Mouse (Mus musculus) limb, embryonic 15.5 days (tissue): ENCODE data around the gene Ano6. TPM values are rescaled to one million over a fixed set of nuclear protein-coding genes. Genes with fewer than 3 reads are reported as not detected.

Source experiments
- ATAC-seq: fragments of 200-750 bp; cut with Nextera tagmentation; 2 replicates; pipeline ENCODE4 v1.8.0; 2017; ENCODE audit warnings: low read depth, moderate TSS enrichment; ENCODE audit not compliant: insufficient number of reproducible peaks, low FRiP score, low TSS enrichment
- H3K27ac ChIP-seq: fragments of 300-500 bp; sonication (generic); 2 replicates; pipeline ENCODE4 v1.5.1; 2015; ENCODE audit warnings: moderate library complexity, mild to moderate bottlenecking, inconsistent platforms
- H3K27me3 ChIP-seq: fragments of 300-500 bp; sonication (generic); 2 replicates; pipeline ENCODE4 v1.6.1; 2015; ENCODE audit warnings: inconsistent platforms
- H3K36me3 ChIP-seq: fragments of 300-500 bp; sonication (generic); 2 replicates; pipeline ENCODE4 v1.6.1; 2015; ENCODE audit warnings: inconsistent platforms
- H3K4me1 ChIP-seq: fragments of 300-500 bp; sonication (generic); 2 replicates; pipeline ENCODE4 v1.6.1; 2015; ENCODE audit warnings: inconsistent platforms
- H3K4me2 ChIP-seq: fragments of 300-500 bp; sonication (generic); 2 replicates; pipeline ENCODE4 v1.6.1; 2015; ENCODE audit warnings: mild to moderate bottlenecking, inconsistent platforms
- H3K4me3 ChIP-seq: fragments of 300-500 bp; sonication (generic); 2 replicates; pipeline ENCODE4 v1.5.1; 2015; ENCODE audit warnings: mild to moderate bottlenecking, inconsistent platforms
- H3K9ac ChIP-seq: fragments of 300-500 bp; sonication (generic); 2 replicates; pipeline ENCODE4 v1.6.1; 2015; ENCODE audit warnings: inconsistent platforms
- H3K9me3 ChIP-seq: fragments of 300-500 bp; sonication (generic); 2 replicates; pipeline ENCODE4 v1.6.1; 2016; ENCODE audit warnings: inconsistent platforms
- WGBS: fragments of 180-500 bp; shearing (Covaris S2); methylation state at CpG from one replicate; pipeline ENCODE4 v1.1.7; 2015; 5-methylcytosine and 5-hydroxymethylcytosine counted together
- polyA plus RNA-seq: library from polyadenylated mRNA; unstranded; fragments of >200 nt; fragmentation: Nextera tagmentation; extraction: Ambion mirVana; gene quantifications from 2 replicates; pipeline ENCODE4 v1.2.1, GENCODE M21; 2015

The Ano6 gene
- polyA plus RNA-seq, 1 experiment from 2014 or later, result 50.3 TPM

DNA sequence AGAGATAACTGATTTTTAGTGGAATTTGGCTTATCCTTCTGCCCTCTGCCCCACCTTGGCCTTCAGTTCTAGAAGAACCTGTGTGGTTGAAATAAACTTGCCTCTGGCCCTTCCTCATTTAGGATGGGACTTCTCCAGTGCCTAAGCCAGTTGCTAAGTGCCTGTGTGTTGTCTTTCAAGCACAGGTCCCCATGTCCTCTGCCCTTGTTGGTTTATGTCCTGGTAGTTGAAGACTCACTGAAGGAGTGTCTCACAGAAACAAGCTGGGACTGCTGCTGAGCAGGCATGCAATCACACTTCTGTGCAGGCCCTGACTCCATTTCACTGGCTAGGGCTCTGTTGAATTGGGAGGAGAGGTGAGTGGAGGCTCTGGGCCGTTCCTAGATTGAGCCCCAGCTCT, 46.9 kb downstream of the Ano6 start:
- ATAC-seq, result no peak
- no peak overlapping the region for H3K27ac ChIP-seq
- H3K4me1 ChIP-seq, result peaks cover 37% of the 10 kb centered on the region
- H3K4me3 ChIP-seq, result no peak overlapping the region
- WGBS, result 50% methylated on average over 1 of the region's 1 CpGs
- no peaks in the 10 kb centered on the region for H3K36me3 ChIP-seq
- no peaks in the 10 kb centered on the region for H3K9me3 ChIP-seq
- no peak overlapping the region for H3K4me2 ChIP-seq
- H3K9ac ChIP-seq, result no peak overlapping the region
- no peaks in the 10 kb centered on the region for H3K27me3 ChIP-seq

DNA sequence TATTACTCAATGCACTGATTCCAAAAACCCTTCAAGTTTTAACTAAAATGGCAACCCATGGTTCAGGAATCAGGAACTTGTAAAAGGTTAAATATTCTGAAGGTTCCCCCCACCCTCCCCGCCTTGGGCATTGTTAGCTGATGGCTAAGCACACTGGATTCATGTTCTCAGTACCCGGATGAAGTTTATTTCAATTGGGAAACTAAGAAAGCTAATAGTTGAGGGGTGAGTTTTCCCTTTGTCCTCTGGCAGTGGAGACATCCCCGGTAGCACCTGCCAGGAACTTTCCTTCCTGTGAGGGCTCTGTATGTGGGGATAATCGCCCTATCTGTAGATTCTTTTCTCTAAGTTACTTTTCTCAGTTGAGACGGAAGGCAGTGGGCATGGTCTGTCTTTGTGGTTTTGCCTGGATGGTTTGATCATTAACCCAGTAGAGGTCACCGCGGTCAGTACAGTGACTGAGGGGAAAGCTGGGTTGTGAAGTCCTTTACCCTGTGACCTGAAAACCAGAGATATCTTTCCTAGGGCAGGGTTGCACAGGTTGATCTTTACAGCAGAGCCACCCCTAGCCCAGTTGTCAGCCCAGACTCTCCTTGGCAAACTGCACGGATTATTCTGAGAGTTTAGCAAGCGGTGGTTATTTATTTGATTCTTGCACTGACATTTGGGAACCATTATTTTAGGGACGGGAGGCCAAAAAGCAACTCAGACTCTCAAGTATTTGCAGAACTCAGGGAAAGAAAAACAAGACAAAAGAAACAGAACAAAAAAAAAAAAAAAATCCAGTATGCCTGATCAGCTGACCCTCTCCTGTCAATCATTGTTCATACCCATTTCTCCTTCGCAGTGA, 47.8 kb downstream of the Ano6 start:
- Histone ChIP-seq H3K4me2 (no peak overlapping the region), H3K4me1 (peaks cover 38% of the 10 kb centered on the region), H3K4me3 (no peak overlapping the region), H3K36me3 (no peaks in the 10 kb centered on the region), H3K27me3 (no peaks in the 10 kb centered on the region), H3K9ac (no peak overlapping the region), H3K27ac (peak overlapping the region; percentile 27; the same call in 1 of the 2 replicates), H3K9me3 (no peaks in the 10 kb centered on the region)
- WGBS, result 56% methylated on average over 11 of the region's 11 CpGs
- no peak for ATAC-seq

DNA sequence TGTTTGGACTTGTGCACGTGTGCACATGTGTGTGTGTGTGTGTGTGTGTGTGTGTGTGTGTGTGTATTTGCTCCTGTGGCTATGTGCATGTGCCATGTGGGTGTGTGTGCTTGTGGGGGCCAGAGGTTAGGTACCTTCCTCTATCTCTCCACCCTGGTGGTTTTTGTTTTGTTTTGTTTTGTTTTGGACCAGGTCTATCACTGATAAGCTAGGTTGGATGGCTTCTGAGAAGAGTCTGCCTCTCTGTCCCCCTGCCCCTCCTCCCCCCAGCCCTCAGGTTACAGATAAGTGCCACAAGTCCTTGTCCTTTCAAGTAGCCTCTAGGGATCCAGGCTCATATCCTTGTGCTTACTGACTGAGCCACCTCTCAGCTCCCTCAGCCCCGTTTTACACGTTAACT, 49.1 kb downstream of the Ano6 start:
- 86% methylated on average over 3 of the region's 3 CpGs for WGBS
- H3K9me3 ChIP-seq, result no peaks in the 10 kb centered on the region

DNA sequence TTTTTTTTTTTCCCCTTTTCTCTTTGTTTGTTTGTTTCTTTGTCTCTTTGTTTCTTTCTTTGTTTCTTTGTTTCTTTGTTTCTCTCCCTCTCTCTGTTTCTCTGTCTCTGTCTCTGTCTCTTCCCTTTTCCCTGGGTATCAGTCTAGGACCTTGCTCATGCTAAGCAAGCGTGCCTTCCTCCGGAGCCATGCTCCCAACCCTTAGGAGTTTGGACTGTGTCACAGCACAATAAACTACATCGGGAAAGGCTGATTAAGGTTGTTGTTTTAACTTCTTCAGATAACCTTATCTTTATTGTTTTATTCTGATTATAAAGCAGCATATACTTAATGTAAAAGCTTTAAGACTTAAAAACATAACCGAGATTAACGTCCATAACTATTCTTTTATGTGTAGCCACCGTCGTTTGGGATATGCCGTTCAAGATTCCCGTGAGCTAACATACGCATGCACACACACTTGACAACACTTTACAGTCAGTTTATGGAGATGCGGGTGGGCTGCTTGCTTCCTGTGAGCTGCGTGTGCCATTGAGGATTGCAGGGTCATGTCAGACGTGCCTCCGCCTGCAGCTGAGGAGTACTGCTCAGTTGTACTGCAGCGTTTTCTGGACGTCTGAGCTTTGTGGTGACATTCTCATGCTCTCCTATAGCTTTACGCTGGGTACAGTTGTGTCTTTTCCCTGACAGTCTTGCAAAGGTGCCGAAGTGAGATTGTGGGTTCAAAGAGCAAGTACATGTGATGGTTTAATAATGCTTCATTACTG, 52.7 kb downstream of the Ano6 start:
- ATAC-seq, result no peak
- Histone ChIP-seq H3K27me3 (no peaks in the 10 kb centered on the region), H3K27ac (no peak overlapping the region), H3K4me2 (no peak overlapping the region), H3K4me3 (no peak overlapping the region), H3K9me3 (no peaks in the 10 kb centered on the region), H3K9ac (no peak overlapping the region), H3K36me3 (no peaks in the 10 kb centered on the region), H3K4me1 (peaks cover 21% of the 10 kb centered on the region)
- 57% methylated on average over 18 of the region's 18 CpGs for WGBS

More for the DNA sequence above, 49.1 kb downstream of the Ano6 start:
- H3K4me3 ChIP-seq, result no peak overlapping the region
- peaks cover 42% of the 10 kb centered on the region for H3K4me1 ChIP-seq
- ATAC-seq, result no peak
- no peaks in the 10 kb centered on the region for H3K36me3 ChIP-seq
- no peak overlapping the region for H3K9ac ChIP-seq
- no peak overlapping the region for H3K27ac ChIP-seq
- no peak overlapping the region for H3K4me2 ChIP-seq
- no peaks in the 10 kb centered on the region for H3K27me3 ChIP-seq

DNA sequence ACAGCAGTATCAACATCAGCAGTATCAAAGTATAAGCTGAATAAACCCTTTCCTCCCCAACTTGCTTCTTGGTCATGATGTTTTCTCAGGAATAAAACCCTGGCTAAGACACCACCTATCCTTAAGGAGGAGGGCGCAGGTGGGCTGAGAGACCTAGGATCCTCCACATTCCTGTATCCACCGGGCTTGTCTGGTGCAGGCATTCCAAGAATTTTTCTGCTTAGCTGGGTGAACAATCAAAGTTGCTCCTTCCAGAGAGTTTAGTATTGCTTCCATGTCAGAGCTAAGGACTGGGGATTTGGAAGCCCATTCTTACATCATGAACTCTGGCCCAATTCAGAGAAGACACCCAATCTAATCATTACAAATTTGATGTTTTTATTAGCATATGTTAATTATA, 53.8 kb downstream of the Ano6 start:
- Histone ChIP-seq H3K4me3 (no peak overlapping the region), H3K4me1 (peaks cover 22% of the 10 kb centered on the region), H3K4me2 (no peak overlapping the region), H3K27me3 (no peaks in the 10 kb centered on the region), H3K9me3 (no peaks in the 10 kb centered on the region), H3K9ac (no peak overlapping the region), H3K36me3 (no peaks in the 10 kb centered on the region), H3K27ac (no peak overlapping the region)
- no peak for ATAC-seq
- 37% methylated on average over 2 of the region's 2 CpGs for WGBS

DNA sequence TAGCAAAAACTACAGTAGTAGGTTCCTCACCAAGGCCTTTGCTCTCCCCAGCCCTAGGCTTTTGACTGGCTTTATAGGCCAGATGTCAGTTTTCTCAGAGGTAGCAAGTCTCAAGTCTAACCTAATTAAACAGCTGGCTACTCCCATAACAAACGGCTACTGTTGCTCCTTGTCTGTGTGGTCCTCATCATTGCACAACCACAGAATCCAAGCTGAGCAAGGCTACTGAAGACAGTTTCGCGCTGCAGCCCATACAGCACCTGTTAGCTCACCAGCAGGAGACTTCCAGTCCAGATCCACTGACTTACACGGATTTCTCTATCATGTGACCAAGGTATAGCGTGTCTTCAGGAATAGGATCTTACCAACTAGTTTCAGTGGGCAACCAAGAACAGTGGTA, 55.5 kb downstream of the Ano6 start:
- Histone ChIP-seq H3K4me2 (no peak overlapping the region), H3K27ac (no peak overlapping the region), H3K27me3 (no peaks in the 10 kb centered on the region), H3K4me1 (peaks cover 32% of the 10 kb centered on the region), H3K9me3 (no peaks in the 10 kb centered on the region), H3K9ac (no peak overlapping the region), H3K36me3 (no peaks in the 10 kb centered on the region), H3K4me3 (no peak overlapping the region)
- ATAC-seq, result no peak
- 53% methylated on average over 5 of the region's 5 CpGs for WGBS

DNA sequence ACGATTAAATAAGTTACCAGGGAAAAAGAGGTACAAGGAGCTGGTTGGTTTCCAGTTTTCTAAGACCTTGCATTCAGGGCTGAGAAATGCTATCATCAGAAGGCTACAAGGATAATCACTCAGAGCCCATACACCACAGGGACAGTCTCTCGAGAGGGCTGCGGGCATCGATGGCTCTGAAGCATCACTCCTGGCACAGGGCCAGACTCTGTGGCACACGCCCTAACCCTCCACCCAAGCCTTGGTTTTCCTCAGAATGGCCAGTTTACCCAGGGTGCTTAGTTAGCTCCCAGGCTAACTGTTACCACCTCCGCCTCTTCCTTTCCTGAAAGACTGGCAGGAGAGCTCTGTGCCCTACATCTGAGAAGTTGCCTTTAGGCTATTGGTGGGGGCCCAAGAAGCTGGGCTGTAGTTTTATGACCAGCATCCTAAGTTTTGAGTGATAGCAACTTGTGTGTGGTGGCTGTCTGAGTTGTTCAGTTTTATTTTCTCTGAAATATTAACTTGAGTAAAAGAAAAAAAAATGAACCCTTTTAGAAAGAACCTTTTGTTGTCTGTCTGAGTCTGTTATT, 57.9 kb downstream of the Ano6 start:
- Histone ChIP-seq H3K9me3 (no peaks in the 10 kb centered on the region), H3K36me3 (no peaks in the 10 kb centered on the region), H3K27ac (peak overlapping the region; percentile 3; the same call in 1 of the 2 replicates), H3K4me2 (no peak overlapping the region), H3K4me1 (peaks cover 26% of the 10 kb centered on the region), H3K4me3 (no peak overlapping the region), H3K27me3 (no peaks in the 10 kb centered on the region), H3K9ac (no peak overlapping the region)
- WGBS, result 44% methylated on average over 6 of the region's 6 CpGs
- no peak for ATAC-seq

DNA sequence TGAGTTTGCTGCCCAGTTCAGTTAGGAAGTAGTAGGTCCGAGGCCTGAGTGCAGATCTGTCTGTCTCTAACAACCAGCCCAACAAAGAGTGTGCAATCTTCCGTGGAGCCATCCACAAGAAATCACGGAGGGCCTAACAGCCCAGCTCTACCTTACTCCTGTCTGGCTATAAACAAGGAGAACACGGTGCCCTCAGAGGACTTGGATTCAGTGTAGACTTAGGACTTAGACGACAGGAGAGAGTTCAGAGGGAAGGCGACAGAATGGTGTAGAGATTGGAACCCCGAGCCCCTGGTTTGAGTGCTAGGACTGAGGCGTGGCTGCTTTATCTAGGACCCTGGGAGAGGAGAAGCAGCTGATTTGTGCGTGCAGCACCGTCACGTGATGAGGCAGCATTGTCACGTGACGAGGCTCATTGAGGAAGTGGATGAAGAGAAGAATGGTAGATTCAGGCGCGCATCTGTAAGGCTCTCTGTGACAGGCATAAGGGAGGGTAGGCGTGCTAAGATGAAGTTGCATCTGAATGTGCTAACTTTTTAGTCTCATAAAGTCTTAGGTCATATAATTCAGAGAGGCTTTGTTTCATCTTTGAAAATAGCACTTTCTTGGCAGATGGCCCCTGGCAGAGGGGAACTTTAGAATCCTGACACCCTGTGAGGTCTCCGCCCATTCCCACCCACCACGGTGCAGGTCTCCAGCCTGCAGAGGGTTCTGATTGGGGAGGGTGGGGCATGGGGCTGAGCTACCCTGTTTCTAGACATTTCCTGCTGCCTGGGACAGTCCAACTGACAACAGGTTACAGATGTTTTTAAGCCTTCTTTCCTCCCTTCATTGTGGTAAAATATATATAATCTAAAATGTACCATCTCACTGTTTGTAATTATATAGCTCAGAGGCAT, 59.1 kb downstream of the Ano6 start:
- H3K4me2 ChIP-seq, result no peak overlapping the region
- peaks cover 25% of the 10 kb centered on the region for H3K4me1 ChIP-seq
- no peak overlapping the region for H3K4me3 ChIP-seq
- H3K36me3 ChIP-seq, result no peaks in the 10 kb centered on the region
- no peaks in the 10 kb centered on the region for H3K9me3 ChIP-seq
- WGBS, result 63% methylated on average over 18 of the region's 18 CpGs
- H3K9ac ChIP-seq, result no peak overlapping the region
- no peak overlapping the region; the same call in 1 of the 2 replicates for H3K27ac ChIP-seq
- H3K27me3 ChIP-seq, result no peaks in the 10 kb centered on the region
- ATAC-seq, result no peak

DNA sequence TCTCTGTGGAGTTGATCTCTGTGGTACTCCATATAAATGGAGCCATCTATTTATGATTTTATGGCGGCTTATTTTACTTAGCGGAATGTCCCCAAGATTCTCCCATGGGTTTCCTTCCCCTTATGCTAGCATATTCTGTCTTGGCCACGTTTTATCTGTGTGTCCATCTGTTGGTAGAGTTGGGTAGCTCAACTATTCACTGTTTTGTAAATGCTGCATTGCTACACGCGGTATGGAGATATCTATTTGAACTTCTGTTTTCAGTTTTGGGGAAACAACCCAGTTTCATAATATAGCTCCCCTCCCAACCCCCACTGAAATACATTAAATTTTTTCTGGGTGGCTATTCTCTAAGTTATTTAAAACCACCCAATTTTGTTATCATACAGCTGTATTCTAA, 59.9 kb downstream of the Ano6 start:
- no peaks in the 10 kb centered on the region for H3K27me3 ChIP-seq
- no peaks in the 10 kb centered on the region for H3K9me3 ChIP-seq
- no peak for ATAC-seq
- no peak overlapping the region for H3K4me3 ChIP-seq
- H3K27ac ChIP-seq, result no peak overlapping the region
- no peak overlapping the region for H3K9ac ChIP-seq
- no peaks in the 10 kb centered on the region for H3K36me3 ChIP-seq
- H3K4me1 ChIP-seq, result peaks cover 25% of the 10 kb centered on the region
- no peak overlapping the region for H3K4me2 ChIP-seq
- 87% methylated on average over 5 of the region's 5 CpGs for whole genome bisulfite sequencing

DNA sequence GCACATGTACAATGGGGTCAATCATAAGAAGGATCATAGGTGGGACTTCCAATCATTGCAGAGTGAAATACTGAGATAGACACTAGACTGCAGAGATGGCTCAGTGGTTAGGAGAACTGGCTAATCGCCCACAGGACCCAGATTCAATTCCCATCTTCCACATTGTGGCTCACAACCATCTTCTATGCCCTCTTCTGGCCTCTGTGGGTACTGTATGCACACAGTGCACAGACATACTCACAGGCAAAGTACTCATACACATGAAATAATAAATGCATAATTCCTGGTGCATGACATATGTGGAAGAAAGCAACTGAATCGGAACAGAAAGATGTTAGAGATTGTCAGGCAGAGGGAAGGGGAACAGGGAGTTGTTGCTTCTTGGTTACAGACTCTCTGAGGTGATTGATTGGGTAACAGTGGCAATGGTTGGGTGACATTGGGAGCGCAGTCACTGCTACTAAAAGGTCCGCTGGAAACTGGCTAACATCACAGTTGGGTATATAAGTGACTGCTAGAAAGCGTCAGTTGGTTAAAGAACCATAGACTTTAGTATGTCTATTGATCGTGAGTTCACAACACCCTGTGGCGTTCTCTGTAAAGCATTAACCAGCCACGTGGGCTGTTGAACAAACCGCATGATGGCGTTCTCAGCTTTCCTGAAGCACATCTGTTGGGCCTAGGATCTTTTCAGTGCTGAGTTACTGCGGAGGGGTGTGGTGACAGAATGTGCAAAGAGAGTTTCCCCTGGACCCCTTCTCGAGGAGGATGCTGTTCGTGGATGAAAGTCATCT, 64.6 kb downstream of the Ano6 start:
- Histone ChIP-seq H3K9me3 (no peaks in the 10 kb centered on the region), H3K4me1 (peaks cover 14% of the 10 kb centered on the region), H3K36me3 (no peaks in the 10 kb centered on the region), H3K4me2 (no peak overlapping the region), H3K4me3 (no peak overlapping the region), H3K27me3 (no peaks in the 10 kb centered on the region), H3K27ac (no peak overlapping the region), H3K9ac (no peak overlapping the region)
- WGBS, result 80% methylated on average over 13 of the region's 13 CpGs
- ATAC-seq, result no peak

DNA sequence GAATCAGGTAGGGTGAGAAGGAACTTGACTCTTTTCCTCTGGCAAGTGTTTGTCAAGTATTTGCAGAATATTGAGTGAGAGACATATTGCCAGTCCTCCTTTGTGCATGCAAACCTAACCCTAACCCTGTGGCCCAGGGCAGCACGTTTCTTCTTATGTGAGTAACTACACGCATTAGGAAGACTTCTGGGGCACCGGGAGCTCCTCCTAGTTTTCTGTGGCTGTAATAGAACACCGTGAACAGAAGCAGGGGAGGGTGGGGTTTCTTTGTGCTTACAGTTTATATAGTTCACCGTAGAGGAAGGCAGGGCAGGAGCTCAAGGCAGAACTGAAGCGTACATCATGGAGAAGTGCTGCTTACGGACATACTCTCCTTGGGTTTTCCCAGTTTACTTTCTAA, 65.3 kb downstream of the Ano6 start:
- Histone ChIP-seq H3K27ac (no peak overlapping the region; the same call in 1 of the 2 replicates), H3K27me3 (no peaks in the 10 kb centered on the region), H3K4me1 (peaks cover 11% of the 10 kb centered on the region), H3K9me3 (no peaks in the 10 kb centered on the region), H3K36me3 (no peaks in the 10 kb centered on the region), H3K4me2 (no peak overlapping the region), H3K4me3 (no peak overlapping the region), H3K9ac (no peak overlapping the region)
- ATAC-seq, result 0 out of 2 replicates have a peak, but pooled peaks have one; percentile 52
- 24% methylated on average over 7 of the region's 7 CpGs for WGBS
